Mouse (Mus musculus) E14TG2a.4 (cell line): ENCODE results near the gene Zfp39.

Experiments
- H3K27me3 ChIP-seq: 2 replicates; pipeline ENCODE4 v1.6.1; 2014; ENCODE audit warnings: low read length, control low read depth; ENCODE audit not compliant: insufficient read depth
- H3K36me3 ChIP-seq: 2 replicates; pipeline ENCODE4 v1.6.1; 2014; ENCODE audit warnings: low read length, control low read depth; ENCODE audit not compliant: insufficient read depth
- H3K4me1 ChIP-seq: replicated peaks from 2 replicates; pipeline ENCODE4 v1.6.1; 2014; ENCODE audit warnings: low read depth, low read length, control low read depth
- H3K4me3 ChIP-seq: replicated peaks from 2 replicates; pipeline ENCODE4 v1.5.1; 2014; ENCODE audit warnings: mild to moderate bottlenecking, low read length
- H3K9me3 ChIP-seq: 2 replicates; pipeline ENCODE4 v1.6.1; 2014; ENCODE audit warnings: low read length, control low read depth
- CTCF ChIP-seq: conservative IDR thresholded peaks from 2 replicates; pipeline ENCODE4 v1.5.1; 2014; ENCODE audit warnings: low read length
- NANOG ChIP-seq: IDR thresholded peaks from 2 replicates; pipeline ENCODE4 v1.6.1; 2014; ENCODE audit warnings: borderline replicate concordance, low read length, mixed read lengths
- POU5F1 ChIP-seq: IDR thresholded peaks from 2 replicates; pipeline ENCODE4 v1.6.1; 2014; ENCODE audit warnings: low read length, borderline replicate concordance

The Zfp39 gene

DNA sequence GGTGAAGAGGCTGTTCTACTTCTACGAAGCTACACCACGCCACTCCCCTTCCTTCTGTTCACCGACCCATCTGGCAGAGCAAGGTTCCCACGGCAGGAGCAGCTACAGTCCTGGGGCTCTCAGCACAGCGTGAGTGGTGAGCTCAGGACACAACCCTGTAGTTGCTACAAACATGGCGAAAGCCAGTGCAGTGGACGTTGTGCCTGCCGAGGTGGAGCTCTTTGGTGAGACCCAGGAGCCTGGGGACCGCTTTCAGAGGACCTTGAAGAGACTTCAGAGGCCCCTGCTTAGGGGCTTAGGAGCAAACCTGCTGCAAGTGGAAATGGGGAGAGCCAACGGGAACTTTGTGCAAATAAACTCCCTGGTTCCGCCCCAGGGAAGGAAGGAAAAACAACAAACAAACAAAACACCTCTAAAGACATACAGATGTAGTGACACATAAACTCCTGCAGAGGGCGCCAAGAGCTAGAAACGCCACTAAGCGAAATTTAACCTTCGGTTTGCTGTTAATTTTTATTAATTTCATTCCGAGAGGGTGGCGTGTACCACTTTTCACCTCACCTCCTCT is 10.5 kb upstream of the Zfp39 start:
- H3K36me3 ChIP-seq = no peaks in the 10 kb centered on the region
- no peaks in the 10 kb centered on the region for H3K9me3 ChIP-seq
- H3K27me3 ChIP-seq = 0 out of 2 replicates have a peak, but pooled peaks cover 2% of the 10 kb centered on the region
- H3K4me1 ChIP-seq = peaks cover 5% of the 10 kb centered on the region; the same call in 1 of the 2 replicates
- H3K4me3 ChIP-seq = no peak overlapping the region; the same call in 1 of the 2 replicates
- no peak for TF ChIP-seq NANOG
- peak; percentile 71 for TF ChIP-seq CTCF

DNA sequence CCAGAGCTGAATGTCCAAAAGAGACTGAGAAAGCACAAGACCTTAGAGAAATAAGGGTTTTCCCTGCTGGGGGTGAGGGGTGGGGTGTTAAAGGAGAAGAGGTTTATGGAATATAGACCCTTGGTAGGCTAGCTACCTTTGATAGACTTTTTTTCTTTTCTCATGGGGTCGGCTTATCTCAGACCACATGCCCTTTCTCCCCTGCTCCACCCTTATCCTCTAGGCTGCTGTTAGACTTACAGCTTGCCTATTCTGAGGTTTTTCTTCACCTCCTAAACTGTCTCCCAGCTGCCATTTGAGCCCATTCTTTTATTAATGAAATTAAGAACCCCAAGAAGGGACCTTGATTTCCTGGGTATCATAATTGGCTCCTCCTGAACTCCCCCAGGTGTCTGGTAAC is 9.8 kb upstream of the Zfp39 start:
- H3K4me3 ChIP-seq = no peak overlapping the region
- H3K27me3 ChIP-seq = peaks cover 6% of the 10 kb centered on the region; the same call in 1 of the 2 replicates

DNA sequence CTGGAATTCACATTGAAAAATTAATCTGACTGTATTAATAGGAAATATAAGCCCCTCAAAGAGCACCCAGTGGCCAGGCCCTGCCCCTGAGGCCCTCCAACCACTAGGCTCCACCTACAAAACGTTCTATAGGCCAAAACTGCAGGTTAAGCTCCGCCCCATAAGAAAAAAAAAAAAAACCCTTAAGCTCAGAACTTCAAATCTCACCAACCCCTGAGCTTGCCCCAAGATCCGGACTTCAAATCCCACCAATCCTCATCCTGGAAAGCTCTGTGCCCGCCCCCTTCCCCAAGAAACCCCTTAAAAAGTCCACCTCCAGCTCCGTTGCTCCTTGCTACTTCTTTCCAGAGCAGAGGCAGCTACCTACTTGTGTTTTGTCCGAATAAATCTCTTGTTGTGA is 813 bp upstream of the Zfp39 start:
- Histone ChIP-seq H3K4me1 (peaks cover 16% of the 10 kb centered on the region), H3K4me3 (peak overlapping the region; percentile 23; the same call in 1 of the 2 replicates), H3K36me3 (peaks cover 24% of the 10 kb centered on the region), H3K27me3 (peaks cover 4% of the 10 kb centered on the region; the same call in 1 of the 2 replicates), H3K9me3 (no peaks in the 10 kb centered on the region)
- TF ChIP-seq CTCF = no peak
- TF ChIP-seq NANOG = no peak
- no peak for TF ChIP-seq POU5F1

More for the DNA sequence above, 9.8 kb upstream of the Zfp39 start:
- H3K9me3 ChIP-seq = no peaks in the 10 kb centered on the region
- peaks cover 5% of the 10 kb centered on the region; the same call in 1 of the 2 replicates for H3K4me1 ChIP-seq
- TF ChIP-seq POU5F1 (no peak), NANOG (no peak), CTCF (no peak)
- no peaks in the 10 kb centered on the region for H3K36me3 ChIP-seq

DNA sequence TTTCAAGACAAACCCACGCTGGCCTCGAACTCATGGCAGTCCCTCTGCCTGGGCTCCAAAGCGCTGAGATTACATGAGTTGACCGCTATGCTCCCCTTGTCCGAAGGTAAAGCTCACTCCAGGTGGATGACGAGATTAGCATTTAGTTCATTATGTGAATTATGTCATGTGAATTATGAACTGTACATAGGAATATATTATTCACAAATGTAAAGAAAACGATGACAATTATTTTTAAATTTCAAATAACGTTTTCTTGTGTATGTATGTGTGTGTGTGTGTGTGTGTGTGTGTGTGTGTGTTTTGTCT is 339 bp upstream of the Zfp39 start:
- peak overlapping the region; percentile 87 for H3K4me3 ChIP-seq
- peaks cover 16% of the 10 kb centered on the region for H3K4me1 ChIP-seq
- peaks cover 26% of the 10 kb centered on the region for H3K36me3 ChIP-seq
- H3K9me3 ChIP-seq = no peaks in the 10 kb centered on the region
- TF ChIP-seq CTCF (no peak), NANOG (no peak), POU5F1 (no peak)
- H3K27me3 ChIP-seq = peaks cover 4% of the 10 kb centered on the region; the same call in 1 of the 2 replicates

DNA sequence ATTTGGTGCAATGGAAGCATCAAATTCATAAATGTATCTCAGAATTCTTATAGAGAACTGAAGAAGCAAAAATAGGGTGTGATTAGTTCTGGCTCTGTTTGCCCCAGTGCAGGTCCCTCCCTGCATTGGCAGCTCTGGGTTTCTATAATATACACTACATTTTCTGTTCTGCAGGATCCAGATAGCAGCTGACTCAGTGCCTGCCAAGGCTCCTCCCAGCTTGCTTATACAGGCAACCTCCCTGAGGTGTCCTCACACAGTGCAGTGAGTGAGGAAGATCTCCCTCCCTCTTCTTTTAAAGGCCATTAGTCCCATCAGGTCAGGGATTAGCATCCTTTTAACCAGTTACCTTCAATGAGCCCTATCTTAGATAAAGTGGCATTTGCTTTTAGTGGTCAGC is 2.9 kb downstream of the Zfp39 start:
- Histone ChIP-seq H3K9me3 (no peaks in the 10 kb centered on the region), H3K4me1 (peaks cover 16% of the 10 kb centered on the region)
- no peak for TF ChIP-seq POU5F1
- TF ChIP-seq CTCF = no peak
- no peak for TF ChIP-seq NANOG

DNA sequence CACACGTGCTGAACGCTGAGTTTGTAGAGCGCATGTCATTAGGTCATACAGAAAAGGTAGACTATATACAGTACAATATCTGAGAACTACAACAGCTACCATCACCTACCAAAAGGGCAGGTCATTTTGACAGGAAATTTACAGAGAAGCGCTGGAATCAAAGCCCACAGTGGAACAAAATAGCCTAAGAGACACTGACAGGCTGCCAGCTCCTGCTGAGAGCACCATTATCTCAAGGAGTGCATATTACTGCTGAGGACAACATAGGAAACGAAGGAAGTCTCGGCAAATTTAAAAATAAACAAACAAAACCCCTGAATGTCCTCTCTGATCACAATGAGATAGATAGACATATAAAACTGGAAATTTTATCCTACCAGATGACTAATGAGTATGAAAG is 6.5 kb downstream of the Zfp39 start:
- Histone ChIP-seq H3K4me1 (peaks cover 7% of the 10 kb centered on the region; the same call in 1 of the 2 replicates), H3K9me3 (no peaks in the 10 kb centered on the region), H3K27me3 (no peaks in the 10 kb centered on the region), H3K4me3 (no peak overlapping the region), H3K36me3 (peaks cover 63% of the 10 kb centered on the region)
- TF ChIP-seq POU5F1 = no peak
- TF ChIP-seq CTCF = no peak
- no peak for TF ChIP-seq NANOG

More for the DNA sequence above, 2.9 kb downstream of the Zfp39 start:
- Histone ChIP-seq H3K36me3 (peaks cover 50% of the 10 kb centered on the region), H3K4me3 (no peak overlapping the region), H3K27me3 (no peaks in the 10 kb centered on the region)

DNA sequence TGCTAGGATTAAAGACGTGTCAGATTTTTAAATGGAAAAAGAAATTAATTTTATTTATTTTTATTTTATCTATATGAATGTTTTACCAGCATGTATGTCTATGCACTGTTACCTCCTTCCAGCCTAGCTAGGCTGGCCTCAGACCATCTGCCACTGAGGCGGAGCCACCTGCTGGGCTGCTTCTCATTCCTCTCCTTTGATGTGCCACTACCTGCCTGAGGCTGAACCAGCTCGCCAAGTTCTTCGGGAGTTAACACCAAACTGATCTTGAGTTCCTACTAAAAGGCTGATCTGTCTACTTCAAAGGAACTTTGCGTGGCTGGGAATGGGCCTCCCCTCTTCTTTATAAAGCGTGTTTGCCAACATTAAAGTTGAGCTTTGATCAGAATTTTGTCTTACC is 9.6 kb downstream of the Zfp39 start:
- TF ChIP-seq CTCF (no peak), NANOG (no peak), POU5F1 (no peak)
- peaks cover 69% of the 10 kb centered on the region for H3K36me3 ChIP-seq
- no peak overlapping the region for H3K4me3 ChIP-seq
- no peaks in the 10 kb centered on the region for H3K27me3 ChIP-seq
- H3K9me3 ChIP-seq = no peaks in the 10 kb centered on the region
- H3K4me1 ChIP-seq = peaks cover 7% of the 10 kb centered on the region; the same call in 1 of the 2 replicates

DNA sequence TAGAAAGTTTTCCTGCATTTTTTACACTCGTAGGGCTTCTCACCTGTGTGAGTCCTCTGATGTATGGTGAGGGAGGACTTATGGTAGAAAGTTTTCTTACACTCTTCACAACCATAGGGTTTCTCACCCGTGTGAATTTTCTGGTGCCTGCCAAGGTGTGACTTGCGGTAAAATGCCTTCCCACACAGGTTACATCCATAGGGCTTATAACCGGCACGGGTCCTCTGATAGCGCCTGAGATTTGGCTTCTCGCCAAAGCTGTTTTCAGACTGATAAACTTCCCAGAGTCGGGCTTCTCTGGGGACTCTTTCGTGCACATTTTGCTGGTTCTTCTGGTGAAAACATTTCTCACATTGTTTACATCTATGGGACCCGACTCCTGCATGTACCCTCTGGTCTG is 13.5 kb downstream of the Zfp39 start:
- Histone ChIP-seq H3K4me3 (no peak overlapping the region), H3K36me3 (peaks cover 45% of the 10 kb centered on the region), H3K27me3 (no peaks in the 10 kb centered on the region), H3K4me1 (peaks cover 7% of the 10 kb centered on the region; the same call in 1 of the 2 replicates), H3K9me3 (no peaks in the 10 kb centered on the region)
- no peak for TF ChIP-seq CTCF

DNA sequence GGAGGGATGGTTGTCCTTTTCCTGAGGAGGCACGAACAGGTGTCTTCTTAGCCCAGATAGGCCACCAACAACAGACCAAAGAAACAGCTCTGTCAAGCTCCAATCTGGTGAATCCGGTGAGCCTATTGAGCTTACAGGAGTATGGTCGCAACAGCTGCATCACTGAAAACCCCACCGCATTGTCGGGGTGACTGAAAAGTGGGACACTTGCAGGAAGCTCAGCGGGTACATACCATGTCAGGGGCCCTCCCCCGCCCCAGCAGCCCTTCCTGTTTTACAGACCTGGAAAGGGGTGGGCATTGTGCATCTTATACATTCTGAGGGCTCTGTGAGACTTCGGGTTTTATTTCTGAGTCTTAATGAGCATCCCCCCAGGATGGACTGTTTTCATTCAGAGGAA is 20.3 kb downstream of the Zfp39 start:
- H3K4me1 ChIP-seq = no peaks in the 10 kb centered on the region
- no peak overlapping the region for H3K4me3 ChIP-seq
- no peak for TF ChIP-seq NANOG
- TF ChIP-seq CTCF = no peak
- TF ChIP-seq POU5F1 = no peak
- H3K9me3 ChIP-seq = no peaks in the 10 kb centered on the region
- H3K36me3 ChIP-seq = peaks cover 44% of the 10 kb centered on the region
- H3K27me3 ChIP-seq = no peaks in the 10 kb centered on the region
